9 mouse cellular contexts compared by ENCODE assay signal in genomic region chr1:191296445-191296844, GRCm38 (mm10). TPM values are rescaled to one million over a fixed set of nuclear protein-coding genes. Genes with fewer than 3 reads are reported as not detected.
A peak's percentile ranks its signal among the peaks of the same experiment; 100 is the strongest.
DNase-seq lines count a peak whose midpoint lies in the region; ATAC-seq lines count a peak whose summit lies in the region.
"Had no signal": no experiment of that assay in that cellular context is flagged by ENCODE, and none has a peak within 500 bp of the region (broad histone marks: within the 10 kb centered on the region; RNA-seq: fewer than 3 reads in every experiment).

No protein-coding gene starts in this region.

- peak; percentile 54; the same call in 1 of the 2 replicates for ATAC-seq in hindbrain, embryonic 15.5 days (ENCODE audit: low FRiP score, low read depth)
- ATAC-seq in monocyte, adult 5-6 weeks (replicated peaks; ENCODE audit: insufficient number of reproducible peaks, low FRiP score, low TSS enrichment, poor library complexity, severe bottlenecking): no peak

- no peak overlapping the region for H3K27ac ChIP-seq in hindbrain, embryonic 15.5 days (replicated peaks)
- no peak overlapping the region for H3K27ac ChIP-seq in hindbrain, embryonic 10.5 days

- H3K36me3 ChIP-seq in hindbrain, embryonic 15.5 days: no peaks in the 10 kb centered on the region
- no peaks in the 10 kb centered on the region for H3K36me3 ChIP-seq in hindbrain, embryonic 10.5 days

- no peaks in the 10 kb centered on the region for H3K27me3 ChIP-seq in hindbrain, embryonic 15.5 days
- H3K27me3 ChIP-seq in hindbrain, embryonic 10.5 days (ENCODE audit: insufficient read depth, poor library complexity, severe bottlenecking): no peaks in the 10 kb centered on the region

- H3K4me1 ChIP-seq in hindbrain, embryonic 15.5 days (replicated peaks): peaks cover 6% of the 10 kb centered on the region; the same call in 1 of the 2 replicates
- H3K4me1 ChIP-seq in hindbrain, embryonic 10.5 days (replicated peaks): peaks cover 8% of the 10 kb centered on the region; the same call in 1 of the 2 replicates

- H3K9me3 ChIP-seq in hindbrain, embryonic 15.5 days: no peaks in the 10 kb centered on the region
- no peaks in the 10 kb centered on the region for H3K9me3 ChIP-seq in hindbrain, embryonic 10.5 days

- no peak overlapping the region for H3K4me3 ChIP-seq in hindbrain, embryonic 15.5 days
- no peak overlapping the region for H3K4me3 ChIP-seq in hindbrain, embryonic 10.5 days

- no peak overlapping the region for H3K4me2 ChIP-seq in hindbrain, embryonic 15.5 days

- no peak for DNase-seq in hindbrain, embryonic 10.5 days (ENCODE audit: low spot score)
- peak; percentile 49 for DNase-seq in adrenal gland, adult 8-10 months
- peak; percentile 97 for DNase-seq in heart, adult 11 months
- DNase-seq in kidney, postnatal 25 days: peak; percentile 62 to 80
- no peak for DNase-seq in thymus, postnatal 14 days
- no peak for DNase-seq in thymus, postnatal 4 days

- WGBS in hindbrain, embryonic 15.5 days: 59% methylated on average over 5 of the region's 5 CpGs
- WGBS in hindbrain, embryonic 10.5 days: 83% methylated on average over 5 of the region's 5 CpGs

- H3K9ac ChIP-seq in hindbrain, embryonic 15.5 days: no peak overlapping the region

RNA-seq across cellular contexts. Expression of gene Nenf, which starts 21.5 kb away (rescaled TPM):
- polyA plus RNA-seq in hindbrain, embryonic 15.5 days (2015; fragmentation: Nextera tagmentation; extraction: Ambion mirVana): 138 TPM in 2 replicates
- polyA plus RNA-seq in hindbrain, embryonic 10.5 days (2016; fragmentation: Nextera tagmentation; extraction: Ambion mirVana): 58.6 and 75.5 TPM in 2 replicates
- 100 to 1,000 TPM in 2 of 4 experiments, 10 to 100 TPM in 2; 82.9 to 112 (median 103) TPM for total RNA-seq in adrenal gland, adult 8-10 months (2022)
- 1.9 to 4.4 TPM (median 2.5 TPM) in 3 replicates for total RNA-seq in monocyte, adult 5-6 weeks (2017)
- total RNA-seq: neutrophil, adult 5-6 weeks had no signal

RNA-seq across cellular contexts. Expression of gene Tmem206, which starts 29.3 kb away (rescaled TPM):
- 35.9 and 36.1 TPM in 2 replicates for polyA plus RNA-seq in hindbrain, embryonic 15.5 days (2015; fragmentation: Nextera tagmentation; extraction: Ambion mirVana)
- 30.5 and 36.6 TPM in 2 replicates for polyA plus RNA-seq in hindbrain, embryonic 10.5 days (2016; fragmentation: Nextera tagmentation; extraction: Ambion mirVana)
- 1 to 10 TPM; 6.0 to 9.2 (median 8.4) TPM for total RNA-seq in adrenal gland, adult 8-10 months (2022)
- total RNA-seq in monocyte, adult 5-6 weeks (2017): 5.8 to 12.5 TPM (median 10.7 TPM) in 3 replicates

Comparison
In these comparisons a context has a peak if more than half of its experiments do, and no peak if none do; other contexts are left out.
1. DNase-seq: peak in adrenal gland, adult 8-10 months (single experiment), heart, adult 11 months (single experiment) and kidney, postnatal 25 days (2 of 2); none in hindbrain, embryonic 10.5 days (single experiment), thymus, postnatal 14 days (single experiment) and thymus, postnatal 4 days (single experiment).
2. RNA of gene Nenf, which starts 21.5 kb away (total RNA-seq): 82.9 to 112 TPM in adrenal gland, adult 8-10 months; 1.9 to 4.4 TPM in monocyte, adult 5-6 weeks; every median in the first group is over 10 times any median in the second.